2 mouse cellular contexts compared by ENCODE assay signal in the genomic region with DNA sequence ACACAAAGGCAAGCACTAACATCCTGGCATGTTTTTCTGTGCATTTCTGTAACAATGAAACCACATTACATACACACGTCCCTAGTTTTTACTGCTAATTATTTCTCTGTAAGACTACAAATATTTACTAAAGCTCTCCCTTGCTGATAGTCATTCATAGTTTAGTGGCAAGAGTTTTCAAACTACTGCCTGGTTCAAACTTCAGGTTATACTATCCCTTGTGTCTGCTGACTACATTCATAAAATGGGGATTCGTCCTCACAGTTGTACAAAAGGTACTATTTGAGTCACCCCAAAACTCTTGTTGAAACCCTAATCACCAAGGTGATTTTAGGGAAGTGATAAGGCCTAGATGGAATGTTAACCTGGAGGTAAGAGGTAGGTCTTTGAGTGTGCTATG.
A peak's percentile ranks its signal among the peaks of the same experiment; 100 is the strongest.
TF ChIP-seq lines count a peak whose summit lies in the region.

No protein-coding gene starts in this region.

TF ChIP-seq in CH12.LX, 34 proteins besides CTCF, POLR2A, EP300 and RAD21:
- TF ChIP-seq ZMIZ1 (IDR thresholded peaks at IDR 0.05; ENCODE audit: low read depth, low read length) (peak; percentile 60; the same call in 1 of the 2 replicates), MYC (IDR thresholded peaks at IDR 0.05; ENCODE audit: low read depth, low read length) (no peak)

TF ChIP-seq in MEL, 35 proteins besides CTCF, POLR2A, EP300 and RAD21:
- TF ChIP-seq TBP (IDR thresholded peaks at IDR 0.05; ENCODE audit: low read depth, low read length) (no peak), ZMIZ1 (IDR thresholded peaks at IDR 0.05; ENCODE audit: low read depth, low read length) (0 out of 2 replicates have a peak, but pooled peaks have one; percentile 56), POLR2AphosphoS2 (IDR thresholded peaks at IDR 0.05; ENCODE audit: low read length) (peak; percentile 47; the same call in 1 of the 2 replicates), CHD2 (IDR thresholded peaks at IDR 0.05; ENCODE audit: low read length) (0 out of 2 replicates have a peak, but pooled peaks have one; percentile 7), SMC3 (IDR thresholded peaks at IDR 0.05; ENCODE audit: low read depth, low read length) (no peak), HCFC1 (IDR thresholded peaks at IDR 0.05; ENCODE audit: low read depth, low read length) (0 out of 2 replicates have a peak, but pooled peaks have one; percentile 15)
